Mouse (Mus musculus) kidney, embryonic 14.5 days (tissue): ENCODE measurements at regions not wholly inside any gene's neighbourhood (a gene's known extent, or its start where the extent isn't known, plus 50 kb on each side); places are given as distances from the start of the nearest gene placed in this dataset.

Experiments used
- ATAC-seq: fragments of 200-750 bp; cut with Nextera tagmentation; 2 replicates; pipeline ENCODE4 v1.8.0; 2017; ENCODE audit warnings: moderate number of reproducible peaks, mild to moderate bottlenecking, moderate TSS enrichment, moderate library complexity; ENCODE audit not compliant: low FRiP score, low TSS enrichment
- H3K27ac ChIP-seq: fragments of 300-500 bp; sonication (generic); 2 replicates; pipeline ENCODE4 v1.5.1; 2014; ENCODE audit warnings: low read depth, mild to moderate bottlenecking, low read length, moderate library complexity, mixed read lengths
- H3K27me3 ChIP-seq: fragments of 300-500 bp; sonication (generic); 2 replicates; pipeline ENCODE4 v1.6.1; 2014; ENCODE audit warnings: mild to moderate bottlenecking, low read length; ENCODE audit not compliant: control insufficient read depth, insufficient read depth
- H3K36me3 ChIP-seq: fragments of 300-500 bp; sonication (generic); 2 replicates; pipeline ENCODE4 v1.6.1; 2014; ENCODE audit warnings: low read length, mixed read lengths; ENCODE audit not compliant: control insufficient read depth, insufficient read depth
- H3K4me1 ChIP-seq: fragments of 300-500 bp; sonication (generic); 2 replicates; pipeline ENCODE4 v1.6.1; 2014; ENCODE audit warnings: low read length, mixed read lengths; ENCODE audit not compliant: control insufficient read depth, insufficient read depth
- H3K4me2 ChIP-seq: fragments of 300-500 bp; sonication (generic); replicated peaks from 2 replicates; pipeline ENCODE4 v1.6.1; 2014; ENCODE audit warnings: low read depth, mild to moderate bottlenecking, low read length
- H3K4me3 ChIP-seq: fragments of 300-500 bp; sonication (generic); 2 replicates; pipeline ENCODE4 v1.5.1; 2014; ENCODE audit warnings: mild to moderate bottlenecking, low read length
- H3K9ac ChIP-seq: fragments of 300-500 bp; sonication (generic); 2 replicates; pipeline ENCODE4 v1.6.1; 2014; ENCODE audit warnings: low read depth, mild to moderate bottlenecking, low read length, moderate library complexity
- H3K9me3 ChIP-seq: fragments of 300-500 bp; sonication (generic); 2 replicates; pipeline ENCODE4 v1.6.1; 2016; ENCODE audit warnings: low read length; ENCODE audit not compliant: control insufficient read depth
- whole genome bisulfite sequencing: fragments of 180-500 bp; shearing (Covaris S2); extraction: QIAGEN DNeasy Blood & Tissue Kit; methylation state at CpG from one replicate; pipeline ENCODE4 v1.1.7; 2014; 5-methylcytosine and 5-hydroxymethylcytosine counted together

GRCm38 (mm10) chr10:120655238-120655931 lies 179.1 kb upstream of the Hmga2 start:
- WGBS: 81% methylated on average over 14 of the region's 14 CpGs
- H3K27ac ChIP-seq: no peak overlapping the region
- no peak for ATAC-seq
- H3K4me2 ChIP-seq: no peak overlapping the region
- no peaks in the 10 kb centered on the region for H3K36me3 ChIP-seq
- H3K27me3 ChIP-seq: no peaks in the 10 kb centered on the region
- peaks cover 8% of the 10 kb centered on the region; the same call in 1 of the 2 replicates for H3K4me1 ChIP-seq
- H3K9ac ChIP-seq: no peak overlapping the region
- H3K9me3 ChIP-seq: 0 out of 2 replicates have a peak, but pooled peaks cover 3% of the 10 kb centered on the region
- no peak overlapping the region for H3K4me3 ChIP-seq

GRCm38 (mm10) chr10:120652525-120653215 lies 176.4 kb upstream of the Hmga2 start:
- H3K27ac ChIP-seq: peak overlapping the region; percentile 30; the same call in 1 of the 2 replicates
- H3K9me3 ChIP-seq: 0 out of 2 replicates have a peak, but pooled peaks cover 6% of the 10 kb centered on the region
- H3K36me3 ChIP-seq: no peaks in the 10 kb centered on the region
- 89% methylated on average over 6 of the region's 6 CpGs for WGBS
- ATAC-seq: no peak
- no peak overlapping the region for H3K9ac ChIP-seq
- peaks cover 3% of the 10 kb centered on the region; the same call in 1 of the 2 replicates for H3K4me1 ChIP-seq
- H3K4me2 ChIP-seq: no peak overlapping the region
- no peak overlapping the region for H3K4me3 ChIP-seq
- no peaks in the 10 kb centered on the region for H3K27me3 ChIP-seq

GRCm38 (mm10) chr10:120651845-120652244 lies 175.6 kb upstream of the Hmga2 start:
- H3K27ac ChIP-seq: no peak overlapping the region
- no peak overlapping the region for H3K9ac ChIP-seq
- no peaks in the 10 kb centered on the region for H3K36me3 ChIP-seq
- no peak overlapping the region for H3K4me3 ChIP-seq
- H3K4me2 ChIP-seq: no peak overlapping the region
- peaks cover 10% of the 10 kb centered on the region; the same call in 1 of the 2 replicates for H3K4me1 ChIP-seq
- no peak for ATAC-seq
- H3K9me3 ChIP-seq: 0 out of 2 replicates have a peak, but pooled peaks cover 6% of the 10 kb centered on the region
- H3K27me3 ChIP-seq: no peaks in the 10 kb centered on the region
- WGBS: 94% methylated on average over 5 of the region's 5 CpGs

- H3K27ac ChIP-seq: no peak overlapping the region
- H3K9ac ChIP-seq: no peak overlapping the region
- peaks cover 12% of the 10 kb centered on the region; the same call in 1 of the 2 replicates for H3K4me1 ChIP-seq
- no peaks in the 10 kb centered on the region for H3K36me3 ChIP-seq
- no peaks in the 10 kb centered on the region for H3K27me3 ChIP-seq
- no peak for ATAC-seq
- WGBS: 94% methylated on average over 9 of the region's 9 CpGs
- no peak overlapping the region for H3K4me3 ChIP-seq
- no peak overlapping the region for H3K4me2 ChIP-seq
- 0 out of 2 replicates have a peak, but pooled peaks cover 6% of the 10 kb centered on the region for H3K9me3 ChIP-seq
Observed at GRCm38 (mm10) chr10:120650336-120650735, 174.1 kb upstream of the Hmga2 start.

GRCm38 (mm10) chr10:120648741-120649140 lies 172.5 kb upstream of the Hmga2 start:
- no peak overlapping the region for H3K4me2 ChIP-seq
- 0 out of 2 replicates have a peak, but pooled peaks cover 6% of the 10 kb centered on the region for H3K9me3 ChIP-seq
- H3K9ac ChIP-seq: no peak overlapping the region
- H3K27me3 ChIP-seq: no peaks in the 10 kb centered on the region
- H3K27ac ChIP-seq: no peak overlapping the region
- no peaks in the 10 kb centered on the region for H3K36me3 ChIP-seq
- no peak overlapping the region for H3K4me3 ChIP-seq
- 67% methylated on average over 3 of the region's 3 CpGs for WGBS
- peaks cover 12% of the 10 kb centered on the region; the same call in 1 of the 2 replicates for H3K4me1 ChIP-seq
- no peak for ATAC-seq

GRCm38 (mm10) chr10:120648031-120648430 lies 171.8 kb upstream of the Hmga2 start:
- Histone ChIP-seq H3K27ac (no peak overlapping the region), H3K4me1 (peaks cover 12% of the 10 kb centered on the region; the same call in 1 of the 2 replicates), H3K4me2 (no peak overlapping the region), H3K36me3 (no peaks in the 10 kb centered on the region), H3K27me3 (no peaks in the 10 kb centered on the region), H3K9ac (no peak overlapping the region), H3K9me3 (0 out of 2 replicates have a peak, but pooled peaks cover 6% of the 10 kb centered on the region), H3K4me3 (no peak overlapping the region)
- ATAC-seq: no peak
- 42% methylated on average over 7 of the region's 7 CpGs for WGBS

GRCm38 (mm10) chr10:120647323-120647722 lies 171.1 kb upstream of the Hmga2 start:
- H3K4me1 ChIP-seq: peaks cover 12% of the 10 kb centered on the region; the same call in 1 of the 2 replicates
- 0 out of 2 replicates have a peak, but pooled peaks cover 6% of the 10 kb centered on the region for H3K9me3 ChIP-seq
- ATAC-seq: no peak; the same call in 1 of the 2 replicates
- no peak overlapping the region for H3K9ac ChIP-seq
- no peaks in the 10 kb centered on the region for H3K27me3 ChIP-seq
- H3K4me2 ChIP-seq: peak overlapping the region; percentile 8; the same call in 1 of the 2 replicates
- 45% methylated on average over 3 of the region's 3 CpGs for WGBS
- H3K36me3 ChIP-seq: no peaks in the 10 kb centered on the region
- no peak overlapping the region for H3K4me3 ChIP-seq
- H3K27ac ChIP-seq: peak overlapping the region; percentile 1; the same call in 1 of the 2 replicates

- peak overlapping the region; percentile 1; the same call in 1 of the 2 replicates for H3K27ac ChIP-seq
- 5% methylated on average over 14 of the region's 14 CpGs for WGBS
- H3K4me3 ChIP-seq: no peak overlapping the region
Observed at GRCm38 (mm10) chr10:120646862-120647311, 170.6 kb upstream of the Hmga2 start.

More at GRCm38 (mm10) chr10:120646862-120647311, 170.6 kb upstream of the Hmga2 start:
- Histone ChIP-seq H3K9me3 (0 out of 2 replicates have a peak, but pooled peaks cover 6% of the 10 kb centered on the region), H3K4me2 (peak overlapping the region; percentile 8; the same call in 1 of the 2 replicates), H3K4me1 (peaks cover 12% of the 10 kb centered on the region; the same call in 1 of the 2 replicates), H3K36me3 (no peaks in the 10 kb centered on the region), H3K27me3 (no peaks in the 10 kb centered on the region), H3K9ac (no peak overlapping the region)
- ATAC-seq: peak; percentile 91
